Mouse (Mus musculus) intestine, embryonic 16.5 days (tissue): ENCODE data around the gene Ccdc85c. TPM values are rescaled to one million over a fixed set of nuclear protein-coding genes. Genes with fewer than 3 reads are reported as not detected.
A peak's percentile ranks its signal among the peaks of the same experiment; 100 is the strongest.

Experiments used
- ATAC-seq: fragments of 200-750 bp; cut with Nextera tagmentation; 2 replicates; pipeline ENCODE4 v1.8.0; 2017; ENCODE audit warnings: moderate TSS enrichment, moderate library complexity
- H3K27ac ChIP-seq: fragments of 300-500 bp; sonication (generic); 2 replicates; pipeline ENCODE4 v1.5.1; 2014; ENCODE audit warnings: mild to moderate bottlenecking, low read length
- H3K27me3 ChIP-seq: fragments of 300-500 bp; sonication (generic); replicated peaks from 2 replicates; pipeline ENCODE4 v1.6.1; 2014; ENCODE audit warnings: low read length, control low read depth, mixed read lengths; ENCODE audit not compliant: control insufficient read depth, insufficient read depth
- H3K36me3 ChIP-seq: fragments of 300-500 bp; sonication (generic); 2 replicates; pipeline ENCODE4 v1.6.1; 2014; ENCODE audit warnings: low read length, control low read depth; ENCODE audit not compliant: control insufficient read depth, insufficient read depth
- H3K4me1 ChIP-seq: fragments of 300-500 bp; sonication (generic); 2 replicates; pipeline ENCODE4 v1.6.1; 2014; ENCODE audit warnings: low read length, control low read depth, mixed read lengths; ENCODE audit not compliant: control insufficient read depth, insufficient read depth
- H3K4me2 ChIP-seq: fragments of 300-500 bp; sonication (generic); 2 replicates; pipeline ENCODE4 v1.6.1; 2014; ENCODE audit warnings: low read depth, low read length, control low read depth
- H3K4me3 ChIP-seq: fragments of 300-500 bp; sonication (generic); 2 replicates; pipeline ENCODE4 v1.5.1; 2014; ENCODE audit warnings: mild to moderate bottlenecking, low read length
- H3K9ac ChIP-seq: fragments of 300-500 bp; sonication (generic); 2 replicates; pipeline ENCODE4 v1.6.1; 2014; ENCODE audit warnings: low read depth, low read length
- H3K9me3 ChIP-seq: fragments of 300-500 bp; sonication (generic); 2 replicates; pipeline ENCODE4 v1.6.1; 2016; ENCODE audit warnings: low read length, control low read depth; ENCODE audit not compliant: control insufficient read depth
- WGBS: fragments of 180-500 bp; shearing (Covaris S2); extraction: QIAGEN DNeasy Blood & Tissue Kit; methylation state at CpG from one replicate; pipeline ENCODE4 v1.1.7; 2014; 5-methylcytosine and 5-hydroxymethylcytosine counted together
- polyA plus RNA-seq: library from polyadenylated mRNA; unstranded; fragments of >200 nt; fragmentation: Nextera tagmentation; extraction: Ambion mirVana; gene quantifications from 2 replicates; pipeline ENCODE4 v1.2.1, GENCODE M21; 2015

Ccdc85c gene
- polyA plus RNA-seq, 1 experiment from 2014 or later: 4.8 TPM

DNA sequence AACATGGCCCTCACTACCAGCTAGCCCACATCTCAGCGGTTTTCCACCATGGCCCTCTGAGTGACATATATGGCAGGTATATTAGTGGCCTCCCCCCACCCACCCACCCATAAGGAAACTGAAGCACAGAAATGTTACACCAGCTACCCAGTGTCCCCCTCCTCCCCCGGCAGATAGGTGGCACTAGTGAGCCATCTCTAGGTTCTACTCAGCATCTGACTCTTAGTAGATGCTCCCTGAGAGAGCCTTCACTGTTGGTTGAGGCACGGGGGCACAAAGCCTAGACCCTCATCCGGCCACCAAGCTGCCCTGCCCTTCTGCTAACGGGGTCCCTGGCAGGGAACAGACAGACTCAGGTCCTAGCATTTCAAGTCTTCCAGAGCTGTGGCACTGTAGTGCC is 57.7 kb downstream of the Ccdc85c start:
- no peaks in the 10 kb centered on the region for H3K9me3 ChIP-seq
- peaks cover 39% of the 10 kb centered on the region for H3K4me1 ChIP-seq
- no peak overlapping the region for H3K9ac ChIP-seq
- H3K4me3 ChIP-seq: no peak overlapping the region
- H3K27ac ChIP-seq: no peak overlapping the region
- no peaks in the 10 kb centered on the region for H3K27me3 ChIP-seq
- ATAC-seq: no peak
- H3K36me3 ChIP-seq: no peaks in the 10 kb centered on the region
- no peak overlapping the region for H3K4me2 ChIP-seq
- 72% methylated on average over 5 of the region's 5 CpGs for WGBS

GRCm38 (mm10) chr12:108216611-108217370 is 58.4 kb downstream of the Ccdc85c start:
- Histone ChIP-seq H3K27ac (no peak overlapping the region), H3K27me3 (no peaks in the 10 kb centered on the region), H3K9ac (0 out of 2 replicates have a peak overlapping the region, but pooled peaks have one; percentile 10), H3K36me3 (no peaks in the 10 kb centered on the region), H3K4me1 (peaks cover 46% of the 10 kb centered on the region), H3K4me2 (no peak overlapping the region), H3K4me3 (no peak overlapping the region), H3K9me3 (no peaks in the 10 kb centered on the region)
- ATAC-seq: no peak
- WGBS: 83% methylated on average over 11 of the region's 11 CpGs

GRCm38 (mm10) chr12:108215090-108215489 is 60.1 kb downstream of the Ccdc85c start:
- 54% methylated on average over 8 of the region's 8 CpGs for WGBS
- Histone ChIP-seq H3K4me2 (no peak overlapping the region), H3K27ac (no peak overlapping the region), H3K27me3 (no peaks in the 10 kb centered on the region), H3K4me3 (no peak overlapping the region), H3K9ac (no peak overlapping the region), H3K36me3 (no peaks in the 10 kb centered on the region), H3K9me3 (no peaks in the 10 kb centered on the region), H3K4me1 (peaks cover 37% of the 10 kb centered on the region)
- no peak for ATAC-seq

- Histone ChIP-seq H3K9ac (no peak overlapping the region), H3K9me3 (no peaks in the 10 kb centered on the region), H3K27me3 (no peaks in the 10 kb centered on the region), H3K4me2 (no peak overlapping the region), H3K4me3 (no peak overlapping the region), H3K4me1 (peaks cover 20% of the 10 kb centered on the region), H3K27ac (no peak overlapping the region), H3K36me3 (no peaks in the 10 kb centered on the region)
- 58% methylated on average over 18 of the region's 18 CpGs for WGBS
- ATAC-seq: no peak
These were observed 61.9 kb downstream of the Ccdc85c start for GRCm38 (mm10) chr12:108213090-108214041.

GRCm38 (mm10) chr12:108212476-108212875 is 62.7 kb downstream of the Ccdc85c start:
- H3K9ac ChIP-seq: no peak overlapping the region

DNA sequence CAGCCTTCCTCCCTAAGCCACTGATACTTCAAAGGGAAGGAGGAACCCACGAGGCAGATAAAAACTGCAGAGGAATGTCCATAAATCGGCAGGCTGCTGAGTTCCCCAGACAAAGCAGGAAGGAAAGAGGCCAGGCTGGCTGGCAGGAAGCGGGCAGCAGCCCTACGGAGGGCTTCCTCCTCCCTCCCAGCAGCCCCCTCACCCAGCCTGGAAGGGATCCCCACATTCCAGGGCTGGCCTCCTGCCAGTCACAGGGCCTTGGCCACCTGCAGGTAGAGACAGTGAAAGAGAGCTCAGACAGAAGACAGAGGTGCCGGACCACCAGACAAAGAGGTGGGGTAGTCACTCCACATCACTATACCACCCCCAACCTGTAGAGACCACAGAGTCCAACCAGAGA is 63.2 kb downstream of the Ccdc85c start:
- H3K4me1 ChIP-seq: peaks cover 19% of the 10 kb centered on the region; the same call in 1 of the 2 replicates
- H3K27me3 ChIP-seq: no peaks in the 10 kb centered on the region
- no peaks in the 10 kb centered on the region for H3K9me3 ChIP-seq
- no peak for ATAC-seq
- H3K27ac ChIP-seq: no peak overlapping the region
- H3K4me2 ChIP-seq: no peak overlapping the region
- H3K9ac ChIP-seq: no peak overlapping the region
- WGBS: 33% methylated on average over 5 of the region's 5 CpGs
- no peaks in the 10 kb centered on the region for H3K36me3 ChIP-seq
- H3K4me3 ChIP-seq: no peak overlapping the region

More at GRCm38 (mm10) chr12:108212476-108212875, 62.7 kb downstream of the Ccdc85c start:
- 83% methylated on average over 6 of the region's 6 CpGs for WGBS
- H3K4me3 ChIP-seq: no peak overlapping the region
- no peak overlapping the region for H3K4me2 ChIP-seq
- H3K36me3 ChIP-seq: no peaks in the 10 kb centered on the region
- peaks cover 19% of the 10 kb centered on the region; the same call in 1 of the 2 replicates for H3K4me1 ChIP-seq
- no peaks in the 10 kb centered on the region for H3K9me3 ChIP-seq
- ATAC-seq: no peak
- no peak overlapping the region for H3K27ac ChIP-seq
- no peaks in the 10 kb centered on the region for H3K27me3 ChIP-seq

DNA sequence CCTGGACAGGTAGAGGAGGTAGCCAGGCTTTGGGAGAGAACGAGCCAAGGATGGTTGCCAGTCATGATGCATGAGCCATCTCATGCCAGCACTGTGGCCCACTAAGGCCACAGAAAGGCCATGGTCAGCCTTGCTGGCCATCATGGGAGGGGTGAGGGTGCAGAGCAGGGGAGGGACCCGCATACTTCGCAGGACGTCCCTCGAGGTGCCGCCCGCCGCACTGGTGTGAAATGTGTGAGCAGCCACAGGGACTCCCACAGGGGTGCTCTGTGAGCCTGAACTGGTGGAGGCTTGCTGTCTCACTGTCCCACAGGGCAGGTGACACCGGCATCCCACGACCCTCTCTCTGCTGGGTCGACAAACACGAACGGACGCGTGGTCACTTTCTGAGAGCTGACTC is 64.6 kb downstream of the Ccdc85c start:
- 88% methylated on average over 15 of the region's 15 CpGs for WGBS
- H3K27me3 ChIP-seq: no peaks in the 10 kb centered on the region
- ATAC-seq: no peak
- H3K9me3 ChIP-seq: no peaks in the 10 kb centered on the region
- no peak overlapping the region for H3K4me2 ChIP-seq
- no peaks in the 10 kb centered on the region for H3K36me3 ChIP-seq
- H3K9ac ChIP-seq: no peak overlapping the region
- no peak overlapping the region for H3K4me3 ChIP-seq
- no peak overlapping the region for H3K27ac ChIP-seq
- peaks cover 19% of the 10 kb centered on the region; the same call in 1 of the 2 replicates for H3K4me1 ChIP-seq

GRCm38 (mm10) chr12:108208726-108209438 is 66.3 kb downstream of the Ccdc85c start:
- H3K9me3 ChIP-seq: no peaks in the 10 kb centered on the region
- ATAC-seq: peak; percentile 16; the same call in 1 of the 2 replicates
- no peak overlapping the region for H3K4me2 ChIP-seq
- peaks cover 4% of the 10 kb centered on the region; the same call in 1 of the 2 replicates for H3K36me3 ChIP-seq
- H3K9ac ChIP-seq: no peak overlapping the region
- H3K4me3 ChIP-seq: no peak overlapping the region
- H3K4me1 ChIP-seq: peaks cover 15% of the 10 kb centered on the region; the same call in 1 of the 2 replicates
- WGBS: 32% methylated on average over 13 of the region's 13 CpGs
- no peaks in the 10 kb centered on the region for H3K27me3 ChIP-seq
- H3K27ac ChIP-seq: no peak overlapping the region

DNA sequence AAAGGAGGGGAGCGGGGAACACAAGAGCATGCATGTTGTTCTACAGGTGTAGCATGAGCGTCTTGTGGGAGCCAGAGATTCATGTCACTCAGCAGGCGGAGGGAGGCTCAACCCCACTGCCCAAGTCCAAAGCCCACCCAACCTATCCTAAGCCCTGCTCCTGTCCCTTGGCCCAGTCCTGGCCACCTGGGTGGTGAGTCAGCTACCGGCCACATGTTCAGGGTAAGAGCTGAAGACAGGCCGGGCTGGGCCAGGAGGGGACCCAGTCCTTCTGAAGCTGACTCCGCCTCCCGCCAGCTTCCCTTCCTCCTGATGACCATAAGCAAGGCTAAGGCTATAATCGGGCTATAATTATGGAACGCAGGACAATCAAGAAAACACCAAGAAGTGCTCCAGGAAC is 67.0 kb downstream of the Ccdc85c start:
- no peak overlapping the region for H3K4me3 ChIP-seq
- 90% methylated on average over 9 of the region's 9 CpGs for WGBS
- ATAC-seq: no peak

More for the DNA sequence above, 67.0 kb downstream of the Ccdc85c start:
- no peak overlapping the region for H3K4me2 ChIP-seq
- peaks cover 12% of the 10 kb centered on the region; the same call in 1 of the 2 replicates for H3K4me1 ChIP-seq
- no peaks in the 10 kb centered on the region for H3K9me3 ChIP-seq
- no peak overlapping the region for H3K27ac ChIP-seq
- no peaks in the 10 kb centered on the region for H3K27me3 ChIP-seq
- H3K36me3 ChIP-seq: peaks cover 4% of the 10 kb centered on the region; the same call in 1 of the 2 replicates
- H3K9ac ChIP-seq: no peak overlapping the region
